Mouse (Mus musculus) heart, adult 2 months (tissue): ENCODE measurements around the gene Plekhg6.

Source experiments
- CTCF ChIP-seq: fragments of 200-600 bp; IDR thresholded peaks from 2 replicates; pipeline ENCODE4 v1.8.1; 2022; ENCODE audit warnings: antibody characterized with exemption, mild to moderate bottlenecking, moderate library complexity
- EP300 ChIP-seq: fragments of 200-500 bp; IDR thresholded peaks from 2 replicates; pipeline ENCODE4 v1.6.1; 2011; ENCODE audit warnings: low read depth, low read length, control low read depth; ENCODE audit not compliant: insufficient read depth

GRCm38 (mm10) chr6:125333112-125333899 lies 47.3 kb downstream of the Plekhg6 start:
- no peak for TF ChIP-seq EP300
- no peak for TF ChIP-seq CTCF
